Mouse (Mus musculus) MN1 (cell line): ENCODE data around the gene Zic5.
"Not testable (repeated sequence)": the region's sequence is repeated elsewhere in the genome, so short reads cannot be mapped to it uniquely, and the experiment has no call there.

Experiments used
- DNase-seq: peaks from one replicate; pipeline ENCODE4 v3.0.0-alpha.2; 2016; ENCODE audit warnings: low spot score

Gene Zic5

GRCm38 (mm10) chr14:122463734-122464341 is 1.6 kb downstream of the Zic5 start:
- DNase-seq: peak; percentile 59

DNA sequence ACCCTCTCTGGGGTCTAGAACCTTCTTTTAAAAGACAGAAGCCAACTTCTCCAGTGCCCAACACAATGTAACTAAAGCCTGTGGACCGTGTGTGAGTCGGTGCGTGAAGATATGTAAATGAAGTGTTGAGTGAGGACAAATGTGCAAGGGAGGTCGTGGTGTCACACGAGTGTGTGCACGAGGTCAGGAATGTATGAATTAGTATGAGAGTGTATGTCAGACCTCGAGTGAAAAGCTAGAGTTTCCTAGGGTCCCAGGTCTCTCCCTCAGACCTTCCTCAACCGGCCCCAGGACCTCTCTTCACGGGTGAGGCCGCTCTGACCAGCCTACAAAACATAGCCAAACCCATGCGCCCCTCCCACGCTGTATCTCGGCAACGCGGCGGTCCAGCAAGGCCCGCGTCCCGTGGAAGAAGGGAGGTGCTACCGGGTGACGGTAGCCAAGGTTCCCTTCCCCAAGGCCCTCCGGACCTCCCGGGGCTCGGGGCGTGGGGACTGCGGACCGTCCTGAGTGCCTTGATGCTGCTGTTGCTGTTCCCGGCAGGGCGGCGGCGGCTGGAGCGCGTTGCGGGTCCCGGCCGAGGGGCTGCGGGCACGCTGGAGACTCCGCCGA is 2.3 kb downstream of the Zic5 start:
- peak; percentile 35 for DNase-seq

GRCm38 (mm10) chr14:122462689-122463079 is 2.8 kb downstream of the Zic5 start:
- DNase-seq: no peak

DNA sequence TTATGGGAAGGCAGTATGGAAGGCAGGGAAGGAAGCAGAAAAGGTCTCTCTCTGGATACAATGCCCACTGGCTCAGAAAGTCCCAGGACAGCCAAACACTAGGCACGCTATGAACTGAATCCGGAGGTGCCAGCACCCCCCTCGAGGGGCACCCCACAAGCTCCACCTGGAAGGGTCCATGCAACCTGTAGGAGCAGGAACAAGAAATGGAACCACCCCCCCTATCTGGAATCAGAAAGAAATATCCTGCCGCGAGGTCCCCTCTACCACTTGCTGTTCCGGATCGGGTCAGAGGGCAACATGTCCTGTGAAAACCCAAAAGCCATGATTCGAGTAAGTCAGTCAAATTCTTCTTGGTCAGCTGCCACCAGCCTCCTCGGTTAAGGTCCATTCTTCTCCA is 3.5 kb downstream of the Zic5 start:
- DNase-seq: no peak

DNA sequence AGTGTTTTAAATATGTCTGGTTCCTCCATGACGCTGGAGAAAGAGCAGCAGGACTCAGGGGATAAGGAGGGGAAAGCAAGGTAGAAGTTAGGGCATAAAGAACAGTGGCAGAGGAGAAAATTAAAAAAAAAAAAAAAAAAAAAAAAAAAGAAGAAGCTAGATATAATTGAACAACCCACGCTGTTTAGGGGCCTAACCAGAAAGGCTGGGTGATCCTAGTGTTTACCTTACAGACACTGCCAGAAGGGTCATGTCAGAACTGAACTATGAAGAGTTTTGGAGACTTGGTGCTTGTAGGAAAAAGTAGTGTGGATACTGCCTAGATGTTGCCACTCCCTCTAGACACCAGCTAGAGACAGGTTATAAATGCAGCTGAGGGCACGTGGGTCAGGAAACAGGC is 4.0 kb downstream of the Zic5 start:
- DNase-seq: no peak

- no peak for DNase-seq
These were observed 5.3 kb downstream of the Zic5 start for GRCm38 (mm10) chr14:122460226-122460625.

- DNase-seq: no peak
These were observed 5.7 kb downstream of the Zic5 start for GRCm38 (mm10) chr14:122459776-122460175.

DNA sequence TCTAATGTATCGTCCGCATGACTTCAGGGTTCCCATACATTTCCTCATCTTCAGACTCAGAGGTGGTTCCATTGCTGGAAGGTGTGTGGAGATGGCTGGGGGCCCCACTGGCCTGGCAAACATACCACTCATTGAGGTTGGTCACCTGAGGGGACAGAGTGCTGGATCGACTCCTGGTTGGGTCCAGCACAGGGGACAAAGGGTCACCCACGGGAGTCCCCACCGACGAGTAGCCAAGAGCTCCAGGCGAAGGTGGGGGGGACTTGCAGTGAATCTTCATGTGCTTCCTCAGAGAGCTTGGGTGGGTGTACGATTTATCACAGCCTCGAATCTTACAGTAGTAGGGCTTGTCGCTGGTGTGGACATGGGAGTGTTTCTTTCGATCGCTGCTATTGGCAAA is 6.1 kb downstream of the Zic5 start:
- not testable (repeated sequence) for DNase-seq

- no peak for DNase-seq
These were observed 9.9 kb downstream of the Zic5 start for GRCm38 (mm10) chr14:122455562-122455958.

DNA sequence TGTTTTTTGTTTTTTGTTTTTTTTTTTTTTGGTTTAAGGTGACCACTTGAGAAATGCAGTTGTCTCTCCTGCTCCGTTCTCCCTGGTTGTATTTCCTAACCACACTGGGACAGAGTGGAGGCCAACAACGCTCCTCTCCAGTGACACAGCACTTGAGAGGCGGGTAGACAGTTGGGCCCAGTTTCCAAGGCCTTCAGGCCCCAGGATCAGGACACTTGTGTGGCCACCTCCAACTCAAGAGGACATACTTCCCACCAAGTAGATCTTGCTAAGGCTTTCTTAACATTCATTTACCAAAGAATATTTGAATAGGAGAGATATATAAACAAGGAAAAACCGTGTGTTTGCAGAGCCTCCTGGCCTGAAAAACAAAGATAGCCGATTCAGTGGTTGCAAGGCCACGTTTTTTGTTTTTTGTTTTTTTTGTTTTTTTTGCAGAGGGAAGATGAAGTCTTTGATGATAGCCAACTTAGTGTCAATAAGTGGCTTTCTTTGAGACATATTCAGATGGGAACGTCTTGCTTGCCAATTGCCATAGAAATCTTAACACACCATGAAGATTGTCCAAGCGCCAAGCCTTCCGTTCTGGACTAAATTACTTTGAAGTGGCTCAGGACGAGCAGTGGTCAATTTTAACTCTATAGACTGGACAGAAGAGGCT is 10.4 kb downstream of the Zic5 start:
- no peak for DNase-seq

DNA sequence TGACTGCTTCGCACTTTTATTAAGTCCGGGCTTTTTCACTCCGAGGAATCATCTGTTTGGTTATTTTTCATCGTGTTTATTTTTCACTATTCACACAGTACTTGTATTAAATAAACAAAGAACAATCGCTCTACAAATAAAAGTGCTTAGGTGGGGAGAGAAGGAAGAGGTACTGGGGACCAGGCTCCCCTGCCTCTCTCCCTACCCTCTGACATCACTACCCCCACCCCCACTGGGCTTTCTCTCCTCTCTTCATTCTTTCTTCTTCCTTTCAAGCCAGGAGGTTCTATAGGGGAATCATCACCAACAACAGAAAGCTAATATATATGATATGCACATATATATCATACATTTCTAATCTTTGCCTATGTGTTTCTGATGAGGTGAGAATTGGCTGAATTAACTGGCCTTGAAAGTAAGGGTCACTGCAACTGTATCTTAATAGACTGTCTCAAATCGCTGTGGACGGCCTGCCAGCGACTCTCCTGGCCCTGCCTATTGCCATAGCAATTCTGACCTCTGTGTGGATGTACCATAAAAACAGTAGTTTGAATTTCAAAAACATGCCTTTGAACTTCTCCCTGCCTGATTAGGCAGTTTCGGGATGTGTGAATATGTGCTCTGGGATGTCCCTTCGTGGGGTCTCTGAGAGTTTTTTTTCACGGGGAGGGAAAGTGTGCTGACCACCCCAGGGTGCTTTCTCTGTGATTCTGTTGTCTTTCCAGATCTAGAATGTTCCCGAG is 11.3 kb downstream of the Zic5 start:
- no peak for DNase-seq

DNA sequence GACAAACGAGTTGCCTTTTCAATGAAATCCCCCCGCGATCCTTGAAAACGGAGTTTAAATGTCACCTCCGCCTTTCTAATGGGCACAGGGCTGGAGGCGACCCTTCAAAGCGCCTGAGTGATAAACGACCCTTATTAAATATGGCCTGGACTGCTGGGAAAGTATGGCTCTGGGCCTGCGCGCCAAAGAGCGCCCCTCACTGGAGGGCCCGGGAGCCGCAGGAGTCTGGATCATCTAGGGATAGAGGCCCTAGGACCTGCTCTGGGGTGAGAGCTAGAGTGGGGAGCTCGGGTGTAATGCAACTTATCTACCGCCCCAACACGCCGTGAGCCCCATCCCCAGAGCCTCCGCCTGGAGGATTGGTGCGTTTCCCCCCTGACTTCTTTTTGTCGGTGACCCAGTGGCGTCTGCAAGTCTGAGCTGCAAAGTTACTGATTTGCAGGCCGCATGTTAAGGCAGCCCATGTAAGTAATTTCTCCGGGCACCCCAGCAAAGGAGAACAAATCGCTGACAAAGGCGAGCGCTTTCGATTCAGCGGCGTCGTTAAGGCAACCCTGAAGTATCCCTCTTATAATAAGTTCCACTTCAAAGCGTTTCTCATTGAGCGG is 12.0 kb downstream of the Zic5 start:
- no peak for DNase-seq

GRCm38 (mm10) chr14:122452701-122453387 is 12.6 kb downstream of the Zic5 start:
- DNase-seq: no peak

- no peak for DNase-seq
These were observed 13.8 kb downstream of the Zic5 start for GRCm38 (mm10) chr14:122451551-122452145.

DNA sequence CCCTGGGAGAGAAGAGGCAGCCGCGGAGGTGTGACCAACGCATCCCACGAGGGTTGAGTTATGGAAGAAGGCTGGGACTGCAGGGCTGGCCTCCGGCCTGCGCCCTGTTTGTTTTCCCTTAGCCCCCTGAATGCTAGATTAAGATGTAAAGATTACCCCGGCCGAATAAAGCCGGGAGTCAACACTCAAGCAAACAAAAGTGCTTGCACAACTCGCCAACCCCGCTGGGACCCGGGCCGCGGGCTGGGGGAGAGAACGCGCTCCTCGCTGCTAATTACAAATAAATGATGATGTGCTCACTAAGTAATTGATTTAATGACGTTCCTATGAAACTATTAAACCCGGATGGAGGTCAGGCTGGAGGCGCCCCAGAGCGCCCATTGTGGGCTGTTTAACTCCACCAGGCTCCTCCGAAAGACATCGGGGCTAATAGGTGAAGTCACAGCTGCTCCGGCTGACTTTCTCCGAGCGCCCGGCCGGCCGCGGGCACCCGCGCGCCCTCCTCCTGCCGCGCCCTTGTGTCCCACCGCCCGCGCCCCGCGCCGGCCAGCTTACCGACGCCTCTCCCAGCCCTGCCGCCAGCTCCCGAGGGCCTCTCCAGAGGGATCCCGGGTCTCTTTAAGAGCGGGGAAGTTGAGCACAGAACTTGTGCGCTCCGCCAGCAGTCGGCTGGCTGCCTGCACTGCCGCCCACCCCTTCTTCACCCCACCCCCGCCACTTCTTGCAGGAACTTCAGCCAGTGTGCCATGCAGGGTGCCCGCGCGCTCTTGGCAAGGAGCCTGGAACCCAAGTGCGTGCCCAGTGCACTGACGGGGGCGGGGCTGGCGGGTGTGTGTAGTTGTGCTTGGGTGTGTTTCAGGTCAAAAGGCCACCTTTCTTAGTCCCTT is 14.7 kb downstream of the Zic5 start, which contains the start of gene Gm5089:
Gene Gm5089, minus strand, starts transcription at position 620 of the 887 bp plus-strand sequence.
- DNase-seq: peak; percentile 47

DNA sequence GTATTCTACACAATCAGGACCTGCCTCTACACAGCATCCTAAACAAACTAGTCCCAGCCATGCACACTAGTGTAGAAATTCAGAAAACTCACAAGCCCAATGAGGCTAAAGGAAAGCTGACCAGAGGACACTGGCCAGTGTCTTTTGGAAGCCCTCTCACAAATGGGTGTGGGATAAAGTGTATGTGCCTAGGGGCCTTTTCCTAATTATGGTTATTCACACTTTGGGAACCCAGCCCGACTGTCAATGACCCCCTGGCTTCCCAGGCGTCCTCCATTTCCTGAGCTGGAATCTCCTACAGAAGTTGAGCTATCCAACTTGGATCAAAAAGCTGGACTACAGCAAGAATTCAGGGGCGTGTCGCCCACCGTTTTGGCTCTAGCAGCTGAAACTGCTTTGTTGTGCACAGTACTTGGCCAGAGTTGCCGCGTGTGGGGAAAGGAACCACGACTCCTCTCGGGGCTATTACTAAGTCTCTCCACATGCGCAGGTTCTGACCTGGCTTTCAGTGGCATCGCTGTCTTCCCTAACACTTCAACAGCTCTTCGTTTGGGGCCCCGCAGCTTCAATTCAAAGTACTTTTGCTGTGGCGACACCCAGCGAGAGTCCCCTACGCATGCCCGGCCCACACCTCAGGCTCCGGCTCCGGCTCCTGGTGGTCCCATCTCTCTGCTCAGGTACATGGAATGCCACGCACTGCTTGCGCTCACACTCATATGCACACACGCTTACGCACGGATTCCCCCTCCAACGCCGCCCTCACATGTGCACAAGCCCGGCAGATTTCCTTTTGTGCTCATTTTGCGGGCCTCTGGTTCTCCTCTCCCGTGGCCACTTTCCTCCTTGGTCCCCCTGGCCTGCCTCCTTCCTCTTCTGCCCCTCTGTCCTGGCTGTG is 15.6 kb downstream of the Zic5 start:
- no peak for DNase-seq

- no peak for DNase-seq
These were observed 28.6 kb downstream of the Zic5 start for GRCm38 (mm10) chr14:122436850-122437249.

DNA sequence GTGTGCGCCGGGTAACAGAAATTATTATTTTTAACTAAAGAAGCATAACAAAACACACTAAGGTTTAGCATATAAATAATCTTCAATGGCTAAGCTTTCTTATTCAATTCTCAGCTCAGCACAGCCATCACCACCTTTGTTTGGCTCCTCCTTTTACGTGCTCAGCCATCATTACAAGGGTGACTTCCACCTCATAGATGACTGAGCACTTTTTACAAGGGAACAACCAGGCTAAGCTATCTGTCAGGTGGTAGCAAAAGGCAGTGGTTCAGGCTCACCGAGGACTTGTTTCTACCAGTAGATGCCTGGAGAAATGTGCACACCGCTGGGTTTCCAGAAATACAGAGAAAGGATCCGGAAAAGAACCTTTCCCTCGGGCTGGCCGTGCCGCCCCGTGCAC is 31.4 kb downstream of the Zic5 start:
- DNase-seq: no peak

GRCm38 (mm10) chr14:122432558-122432957 is 32.9 kb downstream of the Zic5 start:
- no peak for DNase-seq
